Mouse (Mus musculus) midbrain, postnatal 0 days (tissue): ENCODE measurements around the gene Klhl24. TPM values are rescaled to one million over a fixed set of nuclear protein-coding genes. Genes with fewer than 3 reads are reported as not detected.

Experiments used
- ATAC-seq: fragments of 200-750 bp; cut with Nextera tagmentation; 2 replicates; pipeline ENCODE4 v1.8.0; 2017; ENCODE audit warnings: moderate number of reproducible peaks, mild to moderate bottlenecking, moderate TSS enrichment, moderate library complexity; ENCODE audit not compliant: low FRiP score
- DNase-seq: peaks from one replicate; pipeline ENCODE4 v3.0.0-alpha.2; 2015; ENCODE audit warnings: low spot score
- H3K27ac ChIP-seq: fragments of 300-500 bp; sonication (generic); 2 replicates; pipeline ENCODE4 v1.5.1; 2014; ENCODE audit warnings: low read depth, mild to moderate bottlenecking, low read length, mixed read lengths
- H3K27me3 ChIP-seq: fragments of 300-500 bp; sonication (generic); 2 replicates; pipeline ENCODE4 v1.6.1; 2014; ENCODE audit warnings: low read length, control low read depth, mixed read lengths; ENCODE audit not compliant: insufficient read depth
- H3K36me3 ChIP-seq: fragments of 300-500 bp; sonication (generic); 2 replicates; pipeline ENCODE4 v1.6.1; 2014; ENCODE audit warnings: low read length, control low read depth, mixed read lengths; ENCODE audit not compliant: insufficient read depth
- H3K4me1 ChIP-seq: fragments of 300-500 bp; sonication (generic); 2 replicates; pipeline ENCODE4 v1.6.1; 2014; ENCODE audit warnings: mild to moderate bottlenecking, control low read depth, antibody characterized with exemption, low read length, mixed read lengths; ENCODE audit not compliant: insufficient read depth
- H3K4me2 ChIP-seq: fragments of 300-500 bp; sonication (generic); 2 replicates; pipeline ENCODE4 v1.6.1; 2014; ENCODE audit warnings: low read depth, mild to moderate bottlenecking, low read length, mixed read lengths; ENCODE audit not compliant: poor library complexity, severe bottlenecking
- H3K4me3 ChIP-seq: fragments of 300-500 bp; sonication (generic); 2 replicates; pipeline ENCODE4 v1.5.1; 2014; ENCODE audit warnings: low read depth, mild to moderate bottlenecking, low read length, moderate library complexity
- H3K9ac ChIP-seq: fragments of 300-500 bp; sonication (generic); replicated peaks from 2 replicates; pipeline ENCODE4 v1.6.1; 2014; ENCODE audit warnings: mild to moderate bottlenecking, low read length, moderate library complexity, mixed read lengths; ENCODE audit not compliant: poor library complexity, severe bottlenecking
- H3K9me3 ChIP-seq: fragments of 300-500 bp; sonication (generic); 2 replicates; pipeline ENCODE4 v1.6.1; 2016; ENCODE audit warnings: low read length, control low read depth
- CTCF ChIP-seq: IDR thresholded peaks from 2 replicates; pipeline ENCODE4 v1.5.1; 2016; ENCODE audit warnings: antibody characterized with exemption, mild to moderate bottlenecking
- WGBS: fragments of 180-500 bp; shearing (Covaris S2); extraction: QIAGEN DNeasy Blood & Tissue Kit; methylation state at CpG from one replicate; pipeline ENCODE4 v1.1.7; 2014; 5-methylcytosine and 5-hydroxymethylcytosine counted together
- polyA plus RNA-seq: library from polyadenylated mRNA; unstranded; fragments of >200 nt; fragmentation: Nextera tagmentation; extraction: Ambion mirVana; gene quantifications from 2 replicates; pipeline ENCODE4 v1.2.1, GENCODE M21; 2015
- total RNA-seq: library from RNA; depleted of rRNA; stranded (reverse); fragments of >200 nt; gene quantifications from 2 replicates; pipeline ENCODE4 v1.2.3, GENCODE M21; 2014

Gene Klhl24
- total and polyA plus RNA-seq, 2 experiments from 2014 or later: 36.3 to 78.2 TPM

DNA sequence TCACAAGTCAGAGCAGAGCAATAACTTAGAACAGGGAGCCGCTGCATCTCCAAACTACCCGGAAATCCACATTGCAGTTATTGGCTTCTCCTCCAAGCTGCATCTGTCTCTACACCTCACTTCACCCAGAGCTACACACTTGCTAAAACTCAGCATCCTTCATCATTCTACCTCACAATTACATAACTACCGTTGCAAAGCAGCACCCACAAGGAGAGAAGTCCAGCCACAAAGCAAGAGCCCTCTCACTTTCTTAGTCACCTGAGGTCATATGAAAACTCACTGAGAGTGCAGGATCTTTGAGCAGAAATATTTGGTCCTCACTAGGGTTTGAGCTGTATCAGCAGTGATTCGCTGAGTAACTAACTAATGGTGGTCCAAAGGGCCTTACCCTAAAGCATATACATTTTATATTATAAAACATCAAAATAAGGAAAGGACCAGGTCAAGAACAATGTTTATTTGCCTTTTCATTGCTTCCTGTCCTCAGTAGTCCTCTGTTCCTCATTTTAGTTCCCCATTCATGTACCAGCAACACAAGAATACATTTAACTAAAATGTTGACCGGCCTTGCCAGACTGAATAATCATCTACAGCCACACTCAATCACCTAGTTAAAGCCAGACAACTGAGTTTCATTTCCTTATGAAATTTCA is 12.0 kb upstream of the Klhl24 start:
- H3K27me3 ChIP-seq: no peaks in the 10 kb centered on the region
- TF ChIP-seq CTCF: no peak
- H3K27ac ChIP-seq: no peak overlapping the region
- no peak overlapping the region for H3K9ac ChIP-seq
- no peak for DNase-seq
- H3K36me3 ChIP-seq: no peaks in the 10 kb centered on the region
- no peak overlapping the region for H3K4me2 ChIP-seq
- ATAC-seq: no peak
- WGBS: 92% methylated on average over 5 of the region's 5 CpGs
- H3K4me3 ChIP-seq: no peak overlapping the region
- H3K4me1 ChIP-seq: no peaks in the 10 kb centered on the region
- no peaks in the 10 kb centered on the region for H3K9me3 ChIP-seq

DNA sequence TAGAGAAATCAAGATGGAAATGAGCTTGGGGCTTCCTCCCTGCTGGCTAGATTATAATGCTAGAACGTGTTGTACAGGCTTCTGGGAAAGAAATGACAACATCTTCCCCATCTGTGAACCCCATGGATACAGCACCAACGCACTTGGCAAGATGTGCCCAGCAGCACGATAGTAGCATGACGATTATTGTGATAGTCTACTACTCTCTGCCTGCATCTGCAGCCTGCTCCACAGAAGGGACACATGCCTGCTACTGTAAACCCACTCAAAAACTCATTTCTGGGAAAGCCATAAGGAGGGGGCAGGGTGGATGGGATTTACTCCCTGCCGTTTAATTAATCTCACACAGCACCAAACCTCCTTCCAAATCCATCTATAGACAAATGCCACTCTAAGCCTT is 10.4 kb upstream of the Klhl24 start:
- no peak for TF ChIP-seq CTCF
- H3K36me3 ChIP-seq: no peaks in the 10 kb centered on the region
- no peak overlapping the region for H3K4me2 ChIP-seq
- no peaks in the 10 kb centered on the region for H3K9me3 ChIP-seq
- H3K27ac ChIP-seq: no peak overlapping the region
- H3K9ac ChIP-seq: no peak overlapping the region
- WGBS: 71% methylated on average over 5 of the region's 5 CpGs
- DNase-seq: no peak
- H3K4me3 ChIP-seq: no peak overlapping the region
- no peaks in the 10 kb centered on the region for H3K27me3 ChIP-seq
- ATAC-seq: no peak
- H3K4me1 ChIP-seq: no peaks in the 10 kb centered on the region

DNA sequence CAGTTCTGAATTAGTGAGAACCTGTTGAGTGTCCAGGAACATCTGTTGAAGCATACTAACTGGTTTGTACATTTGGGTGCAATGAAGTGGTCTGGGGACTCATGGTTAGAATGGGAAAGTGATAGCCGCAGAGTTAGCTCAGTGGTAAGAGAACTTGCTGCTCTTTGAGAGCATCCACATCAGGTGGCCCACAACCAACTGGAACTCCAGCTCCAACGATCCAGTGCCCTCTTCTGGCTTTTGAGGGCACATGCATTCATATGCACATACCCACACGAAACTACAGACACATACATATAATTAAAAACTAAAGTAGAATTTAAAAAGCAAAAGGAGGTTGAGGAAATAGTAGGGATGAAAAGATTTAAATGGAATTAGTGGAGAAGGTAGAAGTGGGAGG is 7.7 kb upstream of the Klhl24 start:
- Histone ChIP-seq H3K4me2 (no peak overlapping the region), H3K4me1 (no peaks in the 10 kb centered on the region), H3K27me3 (no peaks in the 10 kb centered on the region), H3K9ac (no peak overlapping the region), H3K9me3 (no peaks in the 10 kb centered on the region), H3K27ac (no peak overlapping the region), H3K4me3 (no peak overlapping the region), H3K36me3 (no peaks in the 10 kb centered on the region)
- no peak for ATAC-seq
- no peak for DNase-seq
- 87% methylated on average over 3 of the region's 3 CpGs for WGBS
- TF ChIP-seq CTCF: no peak

DNA sequence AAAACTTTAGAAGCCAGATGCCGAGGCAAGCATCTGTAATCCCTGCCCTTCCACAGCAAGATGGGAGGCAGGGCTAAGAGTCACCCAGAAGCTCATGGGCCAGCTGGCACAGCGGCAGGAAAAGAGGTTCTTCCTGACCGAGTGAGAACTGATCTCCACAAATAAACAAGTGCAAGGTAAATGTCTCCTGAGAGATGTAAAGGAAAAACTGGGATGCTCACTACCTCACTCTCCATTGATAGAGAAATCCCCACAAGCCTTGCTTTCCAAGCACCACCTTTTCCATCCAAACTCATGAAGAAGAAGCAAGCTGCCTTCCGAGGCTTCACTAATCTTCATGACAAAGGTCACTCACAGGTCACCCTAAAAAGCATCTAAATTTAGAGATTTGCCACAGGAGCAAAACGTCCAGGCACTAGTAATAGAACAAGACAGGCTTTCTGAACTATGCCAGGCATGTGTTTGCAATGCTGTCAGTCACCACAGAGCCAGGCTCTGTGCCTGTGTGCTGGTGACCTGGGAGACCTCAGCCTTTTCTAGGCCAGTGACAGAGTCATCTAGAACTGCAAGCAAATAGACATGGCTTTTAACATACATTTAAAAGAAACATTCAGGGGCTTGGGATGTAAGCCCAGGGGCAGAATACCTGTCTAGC is 6.3 kb upstream of the Klhl24 start:
- Histone ChIP-seq H3K27ac (no peak overlapping the region), H3K4me3 (no peak overlapping the region), H3K4me1 (no peaks in the 10 kb centered on the region), H3K9ac (no peak overlapping the region), H3K36me3 (no peaks in the 10 kb centered on the region), H3K27me3 (no peaks in the 10 kb centered on the region), H3K4me2 (no peak overlapping the region), H3K9me3 (no peaks in the 10 kb centered on the region)
- no peak for ATAC-seq
- DNase-seq: no peak
- 52% methylated on average over 5 of the region's 5 CpGs for WGBS
- TF ChIP-seq CTCF: no peak

DNA sequence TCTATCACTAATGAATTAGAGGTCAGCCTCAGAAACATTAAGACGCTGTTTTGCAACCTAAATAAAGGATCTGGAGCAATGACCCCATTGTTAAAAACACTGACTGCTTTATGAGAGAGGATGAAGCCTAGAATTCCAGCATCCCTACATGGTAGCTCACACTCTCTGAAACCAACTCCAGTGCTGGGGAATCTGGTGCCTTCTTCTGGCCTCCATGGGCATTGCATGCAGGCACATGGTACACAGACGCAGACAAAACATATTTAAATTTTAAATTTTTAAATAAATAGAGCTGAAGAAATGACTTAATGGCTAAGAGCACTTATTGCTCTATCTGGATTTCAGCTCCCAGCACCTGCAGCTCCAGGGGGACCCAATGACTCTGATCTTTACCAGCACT is 1.4 kb upstream of the Klhl24 start:
- ATAC-seq (no peak), DNase-seq (no peak)
- 77% methylated on average over 2 of the region's 2 CpGs for WGBS

DNA sequence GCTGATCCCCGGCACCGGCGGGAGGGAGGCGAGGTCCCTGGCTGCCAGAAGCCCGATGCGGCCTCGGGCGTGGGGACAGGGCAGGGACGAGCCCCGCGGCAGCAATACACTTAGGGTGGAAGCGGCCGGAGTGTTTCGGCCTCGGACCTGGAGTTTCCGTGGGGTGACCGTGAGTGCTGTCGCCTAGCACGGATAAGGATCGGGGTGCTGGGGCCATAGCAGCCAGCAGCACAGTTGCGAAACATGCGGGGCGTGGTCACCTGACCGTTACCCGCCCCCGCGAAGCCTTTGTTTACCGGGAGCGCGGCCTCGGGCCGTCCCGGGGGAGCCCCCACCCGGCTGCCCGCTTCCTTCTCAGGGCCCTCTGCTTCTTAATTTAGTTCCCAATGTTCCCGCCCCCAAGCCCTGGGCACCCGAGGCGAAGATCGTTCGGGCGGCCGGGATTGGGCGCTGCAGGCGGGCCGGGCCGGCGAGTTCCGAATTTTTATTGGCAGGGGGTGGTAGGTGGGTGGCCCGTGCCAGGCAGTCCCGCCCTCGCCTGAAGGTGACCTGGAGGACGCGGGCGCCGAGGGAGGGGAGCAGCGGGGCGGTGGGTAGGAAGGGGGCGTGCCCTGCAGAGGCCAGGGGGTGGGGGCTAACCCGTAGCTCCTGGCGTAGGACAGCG is 501 bp downstream of the Klhl24 start:
- no peak for TF ChIP-seq CTCF
- H3K9me3 ChIP-seq: no peaks in the 10 kb centered on the region
- H3K27ac ChIP-seq: peak overlapping the region; percentile 89
- DNase-seq: peak; percentile 90
- peak overlapping the region; percentile 66 for H3K4me2 ChIP-seq
- H3K4me3 ChIP-seq: peak overlapping the region; percentile 55
- H3K27me3 ChIP-seq: no peaks in the 10 kb centered on the region
- peak; percentile 89 for ATAC-seq
- no peaks in the 10 kb centered on the region for H3K4me1 ChIP-seq
- peak overlapping the region; percentile 83 for H3K9ac ChIP-seq
- H3K36me3 ChIP-seq: no peaks in the 10 kb centered on the region
- under 1% methylated on average over 61 of the region's 61 CpGs for WGBS

More for the DNA sequence above, 1.4 kb upstream of the Klhl24 start:
- TF ChIP-seq CTCF: peak; percentile 52
- no peaks in the 10 kb centered on the region for H3K4me1 ChIP-seq
- no peaks in the 10 kb centered on the region for H3K9me3 ChIP-seq
- no peaks in the 10 kb centered on the region for H3K36me3 ChIP-seq
- H3K27me3 ChIP-seq: no peaks in the 10 kb centered on the region
- H3K4me3 ChIP-seq: no peak overlapping the region
- no peak overlapping the region for H3K27ac ChIP-seq
- no peak overlapping the region for H3K9ac ChIP-seq
- H3K4me2 ChIP-seq: no peak overlapping the region
